Mouse (Mus musculus): ENCODE data around the gene Gm13040. TPM values are rescaled to one million over a fixed set of nuclear protein-coding genes. Genes with fewer than 3 reads are reported as not detected.

The Gm13040 gene
- not detected for polyA plus RNA-seq (2014; fragmentation: Illumina TruSeq; extraction: RNeasy Lipid Tissue Mini Kit (QIAGEN cat#74804); ENCODE audit: low read depth, low replicate concordance)

GRCm38 (mm10) chr4:143535654-143536053, at the start of gene Gm13040:
Gm13040 (plus strand) TSS chr4:143535954.

GRCm38 (mm10) chr4:143511043-143511442, 24.7 kb upstream of the Gm13040 start, which contains the start of gene Gm13043:
Gm13043 (plus strand) TSS chr4:143511343.

GRCm38 (mm10) chr4:143551400-143551799, 15.6 kb downstream of the Gm13040 start, which contains the start of the genes BC080695 and Gm13057:
BC080695 (plus strand) TSS chr4:143551700.
Gm13057 (plus strand) TSS chr4:143551709.

Other genes starting within 250 kb of the Gm13040 start
- 15.0 TPM for gene Pdpn, start 236.4 kb upstream of the Gm13040 start, polyA plus RNA-seq (2014; fragmentation: Illumina TruSeq; extraction: RNeasy Lipid Tissue Mini Kit (QIAGEN cat#74804); ENCODE audit: low read depth, low replicate concordance)
- gene Lrrc38, start 186.2 kb upstream of the Gm13040 start, polyA plus RNA-seq (2014; fragmentation: Illumina TruSeq; extraction: RNeasy Lipid Tissue Mini Kit (QIAGEN cat#74804); ENCODE audit: low read depth, low replicate concordance): not detected
- gene Pramel1, start 141.5 kb upstream of the Gm13040 start, polyA plus RNA-seq (2014; fragmentation: Illumina TruSeq; extraction: RNeasy Lipid Tissue Mini Kit (QIAGEN cat#74804); ENCODE audit: low read depth, low replicate concordance): not detected
- 16.9 TPM for gene Pramef8, start 123.5 kb upstream of the Gm13040 start, polyA plus RNA-seq (2014; fragmentation: Illumina TruSeq; extraction: RNeasy Lipid Tissue Mini Kit (QIAGEN cat#74804); ENCODE audit: low read depth, low replicate concordance)
- gene Oog4, start 85.6 kb upstream of the Gm13040 start, polyA plus RNA-seq (2014; fragmentation: Illumina TruSeq; extraction: RNeasy Lipid Tissue Mini Kit (QIAGEN cat#74804); ENCODE audit: low read depth, low replicate concordance): not detected
- gene Gm13043, start 24.6 kb upstream of the Gm13040 start, polyA plus RNA-seq (2014; fragmentation: Illumina TruSeq; extraction: RNeasy Lipid Tissue Mini Kit (QIAGEN cat#74804); ENCODE audit: low read depth, low replicate concordance): not detected
- gene BC080695, start 15.7 kb downstream of the Gm13040 start, polyA plus RNA-seq (2014; fragmentation: Illumina TruSeq; extraction: RNeasy Lipid Tissue Mini Kit (QIAGEN cat#74804); ENCODE audit: low read depth, low replicate concordance): not detected
- not detected for gene Gm13057, start 15.8 kb downstream of the Gm13040 start, polyA plus RNA-seq (2014; fragmentation: Illumina TruSeq; extraction: RNeasy Lipid Tissue Mini Kit (QIAGEN cat#74804); ENCODE audit: low read depth, low replicate concordance)
- not detected for gene Gm13083, start 79.0 kb downstream of the Gm13040 start, polyA plus RNA-seq (2014; fragmentation: Illumina TruSeq; extraction: RNeasy Lipid Tissue Mini Kit (QIAGEN cat#74804); ENCODE audit: low read depth, low replicate concordance)
- gene Gm13088, start 121.3 kb downstream of the Gm13040 start, polyA plus RNA-seq (2014; fragmentation: Illumina TruSeq; extraction: RNeasy Lipid Tissue Mini Kit (QIAGEN cat#74804); ENCODE audit: low read depth, low replicate concordance): not detected
- gene Gm13089, start 166.8 kb downstream of the Gm13040 start, polyA plus RNA-seq (2014; fragmentation: Illumina TruSeq; extraction: RNeasy Lipid Tissue Mini Kit (QIAGEN cat#74804); ENCODE audit: low read depth, low replicate concordance): not detected
- gene Gm13078, start 183.5 kb downstream of the Gm13040 start, polyA plus RNA-seq (2014; fragmentation: Illumina TruSeq; extraction: RNeasy Lipid Tissue Mini Kit (QIAGEN cat#74804); ENCODE audit: low read depth, low replicate concordance): not detected

Data from sigmoid colon, adult 10 weeks (tissue).